27 mouse cellular contexts compared by ENCODE assay signal in the genomic region with DNA sequence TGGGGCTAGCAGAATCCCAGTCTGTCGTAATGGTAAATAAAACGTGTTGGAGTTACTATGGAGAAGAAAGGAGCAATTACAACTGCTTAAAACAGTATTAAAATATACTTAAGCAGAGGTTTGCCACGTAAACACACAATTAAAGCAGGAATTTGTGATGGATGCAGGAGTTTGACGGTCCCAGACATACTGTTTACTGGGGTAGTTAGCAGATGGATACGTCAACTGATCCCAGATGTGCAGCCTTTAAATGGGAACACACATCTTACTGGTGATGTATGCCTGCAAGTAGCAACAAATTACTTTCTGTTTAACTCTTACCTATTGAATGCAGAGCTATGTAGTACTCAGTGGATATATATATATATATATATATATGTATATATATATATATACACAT.
DNase-seq lines count a peak whose midpoint lies in the region; TF ChIP-seq lines count a peak whose summit lies in the region.
"Had no signal": no experiment of that assay in that cellular context is flagged by ENCODE, and none has a peak within 500 bp of the region (broad histone marks: within the 10 kb centered on the region; RNA-seq: fewer than 3 reads in every experiment).

No protein-coding gene starts in this region.

- no peaks in the 10 kb centered on the region for H3K27me3 ChIP-seq in spleen, adult 2 months (ENCODE audit: control insufficient read depth, insufficient read depth, low read length)
- H3K27me3 ChIP-seq: CH12.LX; embryonic facial prominence, embryonic 12.5 days; embryonic facial prominence, embryonic 15.5 days; heart, embryonic 12.5 days; heart, embryonic 15.5 days; hindbrain, embryonic 13.5 days; Patski had no signal

- 84% methylated on average over 5 of the region's 5 CpGs for WGBS in spleen, adult 2 months

- H3K36me3 ChIP-seq in spleen, adult 2 months (ENCODE audit: control insufficient read depth, insufficient read depth, low read length): no peaks in the 10 kb centered on the region
- H3K36me3 ChIP-seq: embryonic facial prominence, embryonic 12.5 days; embryonic facial prominence, embryonic 15.5 days; G1E; heart, embryonic 12.5 days; heart, embryonic 15.5 days; hindbrain, embryonic 10.5 days; hindbrain, embryonic 13.5 days had no signal

- TF ChIP-seq CTCF in spleen, adult 2 months (IDR thresholded peaks at IDR 0.05; ENCODE audit: extremely low read depth, insufficient read depth, insufficient read length, insufficient replicate concordance): no peak

- peaks cover 29% of the 10 kb centered on the region for H3K4me1 ChIP-seq in spleen, adult 2 months (ENCODE audit: control insufficient read depth, insufficient read depth, insufficient read length)

- no peak for TF ChIP-seq POLR2A in spleen, adult 2 months (IDR thresholded peaks at IDR 0.05; ENCODE audit: low read depth, low read length)

- peak; percentile 32 for DNase-seq in embryo, embryonic 10 days (ENCODE audit: low spot score)
- DNase-seq in embryo, embryonic 10.5 days (ENCODE audit: low spot score): no peak
- DNase-seq in spleen, adult 2 months (ENCODE audit: low read depth in 1 of 2, low spot score in 2 of 2): no peak
- no peak for DNase-seq in spleen, adult 18-20 months
- peak; percentile 49 for DNase-seq in hindlimb bud, embryonic 11.5 days (ENCODE audit: extremely low spot score, low read depth, low spot score)
- DNase-seq in layer of hippocampus, adult 9-11 months: no peak
- no peak for DNase-seq in gastrocnemius, postnatal 25 days
- DNase-seq: adrenal gland, postnatal 10 days; adrenal gland, postnatal 36 days; B cell, adult 2 months; cerebellum, adult 18-20 months; cerebellum, adult 9-10 months; cerebellum, postnatal 14 days; embryo, embryonic 11 days; forebrain, postnatal 0 days; heart, adult 18-20 months; heart, postnatal 10 days; heart, postnatal 36 days had no signal

- H3K4me3 ChIP-seq in spleen, adult 2 months (ENCODE audit: extremely low read depth, insufficient read depth, insufficient read length): no peak overlapping the region
- H3K4me3 ChIP-seq: embryonic facial prominence, embryonic 12.5 days; embryonic facial prominence, embryonic 15.5 days; heart, embryonic 12.5 days; heart, embryonic 15.5 days; hindbrain, embryonic 10.5 days; hindbrain, embryonic 13.5 days had no signal

- H3K27ac ChIP-seq in spleen, adult 2 months (ENCODE audit: insufficient read depth, low read length): peak overlapping the region; percentile 52
- H3K27ac ChIP-seq: embryonic facial prominence, embryonic 12.5 days; embryonic facial prominence, embryonic 15.5 days; heart, embryonic 15.5 days; hindbrain, embryonic 10.5 days; hindbrain, embryonic 13.5 days had no signal

Comparison
In these comparisons a context has a peak if more than half of its experiments do, and no peak if none do; other contexts are left out.
1. DNase-seq: peak in embryo, embryonic 10 days (single experiment) and hindlimb bud, embryonic 11.5 days (single experiment); none in embryo, embryonic 10.5 days (single experiment), spleen, adult 2 months (0 of 2), spleen, adult 18-20 months (0 of 2), layer of hippocampus, adult 9-11 months (single experiment) and gastrocnemius, postnatal 25 days (single experiment).